Comparison of ENCODE assay signal across 8 mouse cellular contexts in the genomic region with DNA sequence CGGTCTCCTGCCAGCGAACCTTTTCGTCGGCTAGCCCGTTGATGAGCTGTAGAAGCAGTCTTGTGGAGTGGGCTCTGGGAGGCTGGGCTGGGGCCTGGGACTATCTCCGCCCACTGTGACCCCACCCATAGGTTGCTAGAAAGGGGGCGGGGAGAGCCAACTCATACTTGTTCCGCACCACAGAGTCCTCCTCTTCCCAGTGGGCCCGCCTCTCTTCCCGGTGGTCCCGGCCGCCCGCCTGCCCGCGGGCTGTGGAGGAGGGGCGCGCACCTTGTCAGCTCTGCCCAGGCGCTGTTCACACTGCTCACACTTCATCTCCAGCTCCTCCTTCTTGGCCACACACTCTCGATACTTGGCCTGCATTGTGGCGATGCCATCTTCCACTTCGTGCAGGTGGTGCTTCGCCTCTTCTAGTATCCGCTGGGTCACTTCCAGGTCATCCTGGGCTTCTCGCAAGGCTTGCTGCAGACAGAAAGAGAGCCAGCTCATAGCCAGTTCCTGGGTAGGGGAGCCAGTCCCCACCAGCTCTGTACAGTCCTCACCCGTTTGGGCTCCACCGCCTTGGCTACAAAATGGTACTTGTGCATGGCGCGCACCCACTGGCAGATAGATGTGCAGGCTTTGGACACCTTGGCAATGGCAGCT. TPM values are rescaled to one million over a fixed set of nuclear protein-coding genes. Genes with fewer than 3 reads are reported as not detected.
DNase-seq lines count a peak whose midpoint lies in the region; ATAC-seq and TF ChIP-seq lines count a peak whose summit lies in the region.

No protein-coding gene starts in this region.

- no peak for TF ChIP-seq CTCF in small intestine, adult 2 months (IDR thresholded peaks at IDR 0.05; ENCODE audit: extremely low read depth, insufficient read length, insufficient replicate concordance, low read depth, low read length)

- H3K4me1 ChIP-seq in hindbrain, embryonic 13.5 days (replicated peaks): peaks cover 29% of the 10 kb centered on the region
- H3K4me1 ChIP-seq in small intestine, adult 2 months (ENCODE audit: control insufficient read depth, insufficient read depth, insufficient read length, low read length): no peaks in the 10 kb centered on the region

- H3K27ac ChIP-seq in hindbrain, embryonic 13.5 days: peak overlapping the region; percentile 81
- no peak overlapping the region for H3K27ac ChIP-seq in small intestine, adult 2 months (ENCODE audit: insufficient read depth, low read depth, low read length)

- peak; percentile 75 for ATAC-seq in hindbrain, embryonic 13.5 days (ENCODE audit: low FRiP score)
- peak; percentile 53 for ATAC-seq in megakaryocyte-erythroid progenitor cell, adult 5-6 weeks (replicated peaks; ENCODE audit: low FRiP score, low TSS enrichment, poor library complexity, severe bottlenecking)

- H3K4me2 ChIP-seq in hindbrain, embryonic 13.5 days: peak overlapping the region; percentile 51

- WGBS in hindbrain, embryonic 13.5 days: 18% methylated on average over 28 of the region's 28 CpGs
- WGBS in small intestine, adult 2 months: 20% methylated on average over 28 of the region's 28 CpGs

- H3K9ac ChIP-seq in hindbrain, embryonic 13.5 days: peak overlapping the region; percentile 58

- DNase-seq in gastrocnemius, postnatal 10 days: peak; percentile 22
- DNase-seq in gastrocnemius, adult 18-20 months (ENCODE audit: low spot score): no peak
- peak; percentile 86 for DNase-seq in embryo, embryonic 9.5 days (ENCODE audit: extremely low spot score)
- DNase-seq in left cerebral cortex, postnatal 25 days (ENCODE audit: low spot score in 2 of 2): peak; percentile 29 to 44
- no peak for DNase-seq in cerebellum, adult 18-20 months

- peaks cover 5% of the 10 kb centered on the region; the same call in 1 of the 2 replicates for H3K27me3 ChIP-seq in hindbrain, embryonic 13.5 days
- no peaks in the 10 kb centered on the region for H3K27me3 ChIP-seq in small intestine, adult 2 months (ENCODE audit: control insufficient read depth, insufficient read depth, low read length)

- intact Hi-C loops in left cerebral cortex, postnatal 25 days (cut with DNase I): loop anchor here (2.0 to 5.0 kb wide), 3 partner anchors 57 to 203 kb away; a partner anchor contains a TSS

- no peak for TF ChIP-seq POLR2A in small intestine, adult 2 months (IDR thresholded peaks at IDR 0.05; ENCODE audit: low read depth, low read length)

- no peaks in the 10 kb centered on the region for H3K36me3 ChIP-seq in hindbrain, embryonic 13.5 days
- no peaks in the 10 kb centered on the region for H3K36me3 ChIP-seq in small intestine, adult 2 months (ENCODE audit: control insufficient read depth, insufficient read depth, low read length)

- no peaks in the 10 kb centered on the region for H3K9me3 ChIP-seq in hindbrain, embryonic 13.5 days

- peak overlapping the region; percentile 28 for H3K4me3 ChIP-seq in hindbrain, embryonic 13.5 days
- H3K4me3 ChIP-seq in small intestine, adult 2 months (ENCODE audit: low read depth, low read length): peak overlapping the region; percentile 17; the same call in 1 of the 2 replicates

RNA-seq across cellular contexts. Expression of a gene that starts 18.3 kb away (rescaled TPM):
- 10 to 100 TPM; 40.1 to 44.6 TPM for total RNA-seq in gastrocnemius, postnatal 10 days (2021)
- 10 to 100 TPM; 40.7 to 46.8 TPM for total RNA-seq in gastrocnemius, adult 18-20 months (2021)
- 114 and 117 TPM in 2 replicates for polyA plus RNA-seq in hindbrain, embryonic 13.5 days (2015; fragmentation: Nextera tagmentation; extraction: Ambion mirVana)
- 100 to 1,000 TPM; 138 to 146 TPM for total RNA-seq in left cerebral cortex, postnatal 25 days (2021)
- total RNA-seq in megakaryocyte-erythroid progenitor cell, adult 5-6 weeks (2014; fragmentation: Nextera tagmentation): 42.7 and 43.6 TPM in 2 replicates
- 65.4 and 67.9 TPM in 2 replicates for total RNA-seq in megakaryocyte-erythroid progenitor cell, adult 5-6 weeks (2017)
- polyA plus RNA-seq in small intestine, adult 2 months (2012; rRNA removed): 16.7 and 30.0 TPM in 2 replicates

RNA-seq across cellular contexts. Expression of a gene that starts 18.5 kb away (rescaled TPM):
- 1 to 10 TPM; 6.2 to 6.7 TPM for total RNA-seq in gastrocnemius, postnatal 10 days (2021)
- 10 to 100 TPM in 1 of 2 experiments, 1 to 10 TPM in 1; 9.2 to 10.8 TPM for total RNA-seq in gastrocnemius, adult 18-20 months (2021)
- polyA plus RNA-seq in hindbrain, embryonic 13.5 days (2015; fragmentation: Nextera tagmentation; extraction: Ambion mirVana): 11.9 and 13.6 TPM in 2 replicates
- total RNA-seq in left cerebral cortex, postnatal 25 days (2021): 1 to 10 TPM; 3.2 to 4.2 TPM
- total RNA-seq in megakaryocyte-erythroid progenitor cell, adult 5-6 weeks (2014; fragmentation: Nextera tagmentation): 10.2 and 23.0 TPM in 2 replicates
- 9.8 and 15.7 TPM in 2 replicates for total RNA-seq in megakaryocyte-erythroid progenitor cell, adult 5-6 weeks (2017)
- polyA plus RNA-seq in small intestine, adult 2 months (2012; rRNA removed): 1.3 and 2.3 TPM in 2 replicates

RNA-seq across cellular contexts. Expression of a gene that starts 51.9 kb away (rescaled TPM):
- 1 to 10 TPM; 7.5 to 8.7 TPM for total RNA-seq in gastrocnemius, postnatal 10 days (2021)
- total RNA-seq in gastrocnemius, adult 18-20 months (2021): 1 to 10 TPM; 5.8 to 7.0 TPM
- polyA plus RNA-seq in hindbrain, embryonic 13.5 days (2015; fragmentation: Nextera tagmentation; extraction: Ambion mirVana): 0.84 and 0.90 TPM in 2 replicates
- 1 to 10 TPM; 4.9 to 5.5 TPM for total RNA-seq in left cerebral cortex, postnatal 25 days (2021)
- total RNA-seq in megakaryocyte-erythroid progenitor cell, adult 5-6 weeks (2014; fragmentation: Nextera tagmentation): not detected in 2 replicates
- not detected in 2 replicates for total RNA-seq in megakaryocyte-erythroid progenitor cell, adult 5-6 weeks (2017)
- polyA plus RNA-seq in small intestine, adult 2 months (2012; rRNA removed): 1.5 and 2.1 TPM in 2 replicates

RNA-seq across cellular contexts. Expression of a gene that starts 52.8 kb away (rescaled TPM):
- total RNA-seq in gastrocnemius, postnatal 10 days (2021): 100 to 1,000 TPM; 133 to 183 TPM
- total RNA-seq in gastrocnemius, adult 18-20 months (2021): 10 to 100 TPM; 52.3 to 59.6 TPM
- polyA plus RNA-seq in hindbrain, embryonic 13.5 days (2015; fragmentation: Nextera tagmentation; extraction: Ambion mirVana): 315 and 334 TPM in 2 replicates
- total RNA-seq in left cerebral cortex, postnatal 25 days (2021): 100 to 1,000 TPM; 375 to 386 TPM
- total RNA-seq in megakaryocyte-erythroid progenitor cell, adult 5-6 weeks (2014; fragmentation: Nextera tagmentation): 144 and 164 TPM in 2 replicates
- 67.7 and 77.9 TPM in 2 replicates for total RNA-seq in megakaryocyte-erythroid progenitor cell, adult 5-6 weeks (2017)
- polyA plus RNA-seq in small intestine, adult 2 months (2012; rRNA removed): 120 and 157 TPM in 2 replicates

RNA-seq across cellular contexts. Expression of a gene that starts 54.1 kb away (rescaled TPM):
- total RNA-seq in gastrocnemius, postnatal 10 days (2021): under 1 TPM; 0.33 to 0.43 TPM
- under 1 TPM; 0.14 to 0.16 TPM for total RNA-seq in gastrocnemius, adult 18-20 months (2021)
- polyA plus RNA-seq in hindbrain, embryonic 13.5 days (2015; fragmentation: Nextera tagmentation; extraction: Ambion mirVana): 4.1 and 4.6 TPM in 2 replicates
- 1 to 10 TPM; 4.1 to 4.7 TPM for total RNA-seq in left cerebral cortex, postnatal 25 days (2021)
- 0.59 TPM in 1 of 2 replicates, not detected in the other for total RNA-seq in megakaryocyte-erythroid progenitor cell, adult 5-6 weeks (2014; fragmentation: Nextera tagmentation)
- 0.04 TPM in 1 of 2 replicates, not detected in the other for total RNA-seq in megakaryocyte-erythroid progenitor cell, adult 5-6 weeks (2017)
- polyA plus RNA-seq in small intestine, adult 2 months (2012; rRNA removed): 0.08 TPM in 2 replicates

Comparison
In these comparisons a context has a peak if more than half of its experiments do, and no peak if none do; other contexts are left out.
1. DNase-seq: peak in gastrocnemius, postnatal 10 days (single experiment), embryo, embryonic 9.5 days (single experiment) and left cerebral cortex, postnatal 25 days (2 of 2); none in gastrocnemius, adult 18-20 months (single experiment) and cerebellum, adult 18-20 months (0 of 2).
2. RNA of a gene that starts 51.9 kb away (total RNA-seq): 7.5 to 8.7 TPM in gastrocnemius, postnatal 10 days, 5.8 to 7.0 TPM in gastrocnemius, adult 18-20 months and 4.9 to 5.5 TPM in left cerebral cortex, postnatal 25 days; not detected in megakaryocyte-erythroid progenitor cell, adult 5-6 weeks; every median in the first group is over 4 times any median in the second.